Mouse (Mus musculus): ENCODE measurements around the gene Ctxn1. TPM values are rescaled to one million over a fixed set of nuclear protein-coding genes. Genes with fewer than 3 reads are reported as not detected.

Ctxn1 gene
- polyA plus RNA-seq, 1 experiment from 2014 or later, result 8.7 TPM

DNA sequence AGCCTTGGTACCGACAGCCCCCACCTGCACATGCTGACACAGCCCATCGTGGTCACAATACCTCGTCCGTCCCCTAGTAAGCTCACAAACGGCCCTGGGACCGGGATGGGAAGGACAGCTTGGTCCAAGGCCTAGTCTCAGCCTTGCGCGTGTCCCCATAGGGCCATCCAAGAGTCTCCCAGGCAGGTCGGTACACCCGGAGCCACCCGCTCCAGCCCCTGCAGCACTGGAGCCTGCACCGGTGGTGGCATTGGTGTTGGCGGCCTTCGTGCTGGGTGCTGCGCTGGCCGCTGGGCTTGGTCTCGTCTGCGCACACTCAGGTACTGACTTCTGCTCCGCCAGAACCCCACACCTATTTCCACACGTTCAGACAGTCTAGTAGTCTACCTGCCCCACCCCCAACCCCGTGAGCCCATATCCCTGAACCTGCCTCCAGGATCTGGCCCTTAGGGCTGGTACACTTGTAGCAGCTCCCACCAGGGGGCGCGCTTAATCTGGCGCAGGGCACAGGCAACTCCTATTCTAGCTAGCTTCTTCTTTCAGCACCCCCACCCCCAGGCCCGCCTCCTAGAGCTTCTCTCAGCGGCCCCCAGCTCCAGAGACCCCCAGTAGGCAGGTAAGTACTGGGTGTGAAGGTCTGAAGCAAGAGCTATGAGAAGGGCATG, 8.6 kb downstream of the Ctxn1 start:
- peak; percentile 83 for DNase-seq (ENCODE audit: low spot score)

DNA sequence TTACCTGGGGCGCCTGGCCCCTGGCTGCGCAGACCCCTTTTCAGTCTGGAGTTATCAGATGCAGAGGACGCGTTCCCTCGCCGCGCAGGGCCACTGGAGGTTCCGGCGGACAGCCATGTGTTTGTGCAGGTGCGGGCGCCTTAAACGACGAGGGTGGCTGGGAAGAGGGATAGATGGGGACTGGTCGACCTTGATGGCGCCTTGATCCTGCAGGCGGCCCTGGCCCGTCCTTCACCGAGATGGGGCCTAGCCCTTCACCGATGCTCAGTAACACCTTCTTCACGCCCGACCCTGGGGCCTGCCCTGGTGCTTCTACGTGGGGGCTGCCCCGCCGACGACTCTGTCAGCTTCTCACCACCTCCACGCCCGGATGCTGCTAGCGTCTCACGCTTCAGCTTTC, 9.9 kb downstream of the Ctxn1 start:
- DNase-seq (ENCODE audit: low spot score), result no peak

DNA sequence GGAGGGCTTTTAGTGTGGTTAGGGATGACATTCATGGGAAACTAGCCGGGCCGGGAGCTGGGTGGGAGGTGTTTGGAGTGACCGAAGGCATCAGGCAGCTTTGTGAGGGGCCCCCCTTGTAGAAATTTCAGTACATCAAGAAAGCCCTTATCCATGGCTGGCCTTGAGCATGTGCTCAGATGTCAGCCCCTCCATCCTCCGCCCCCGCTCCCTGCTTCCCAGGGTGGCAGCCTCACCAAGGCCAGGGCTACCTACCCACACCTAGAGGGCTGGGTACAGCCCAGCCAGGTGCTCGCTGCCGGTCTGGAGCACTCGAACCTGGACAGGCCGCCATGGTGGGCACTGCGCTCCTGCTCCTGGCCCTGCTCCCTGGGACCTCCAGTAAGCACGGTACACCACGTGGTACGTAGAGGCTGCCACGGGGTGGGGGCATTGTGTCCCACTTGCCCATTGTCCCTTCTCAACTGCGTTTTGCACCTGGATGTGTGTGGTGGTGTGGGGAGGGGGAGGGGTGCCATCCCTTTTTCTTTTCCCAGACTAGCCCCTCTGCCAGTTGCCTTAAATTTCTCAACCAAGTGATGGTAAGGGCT, 11.0 kb downstream of the Ctxn1 start, which contains the start of gene Tgfbr3l:
Gene Tgfbr3l, plus strand, starts transcription at position 264 of the 590 bp plus-strand sequence.
- DNase-seq (ENCODE audit: low spot score), result no peak

DNA sequence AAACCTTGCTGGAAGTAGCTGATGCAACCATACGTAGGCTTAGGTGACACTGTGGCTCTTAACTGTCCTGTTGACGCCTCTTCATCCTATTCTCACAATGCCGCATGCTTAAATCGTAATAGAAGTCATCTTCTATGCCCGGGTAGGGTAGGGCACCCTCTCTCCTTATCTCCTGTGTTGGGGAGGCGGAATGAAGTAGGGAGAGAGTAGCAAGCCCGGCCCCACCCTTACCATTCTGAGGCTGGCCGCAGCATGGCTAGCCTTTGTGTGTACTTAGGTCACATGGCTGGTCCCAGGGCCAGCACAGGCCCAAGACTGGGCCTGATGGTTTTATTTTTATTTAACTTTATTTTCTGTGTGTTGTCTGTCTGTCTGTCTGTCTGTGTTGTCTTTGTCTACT, 11.8 kb downstream of the Ctxn1 start:
- DNase-seq (ENCODE audit: low spot score), result no peak

DNA sequence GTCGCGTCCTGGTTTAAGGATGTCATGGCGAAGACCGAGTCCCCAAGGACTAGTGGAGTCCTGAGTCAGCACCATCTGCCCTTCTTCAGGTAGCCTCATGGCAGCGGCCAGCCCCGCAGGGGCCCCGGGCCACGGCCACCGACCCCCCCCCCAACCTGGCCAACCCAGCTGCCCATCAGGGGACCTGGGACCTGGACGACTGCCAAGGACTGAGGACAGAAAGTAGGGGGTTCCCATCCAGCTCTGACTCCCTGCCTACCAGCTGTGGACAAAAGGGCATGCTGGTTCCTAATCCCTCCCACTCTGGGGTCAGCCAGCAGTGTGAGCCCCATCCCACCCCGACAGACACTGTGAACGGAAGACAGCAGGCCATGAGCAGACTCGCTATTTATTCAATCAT, 13.3 kb downstream of the Ctxn1 start:
- no peak for DNase-seq (ENCODE audit: low spot score)

DNA sequence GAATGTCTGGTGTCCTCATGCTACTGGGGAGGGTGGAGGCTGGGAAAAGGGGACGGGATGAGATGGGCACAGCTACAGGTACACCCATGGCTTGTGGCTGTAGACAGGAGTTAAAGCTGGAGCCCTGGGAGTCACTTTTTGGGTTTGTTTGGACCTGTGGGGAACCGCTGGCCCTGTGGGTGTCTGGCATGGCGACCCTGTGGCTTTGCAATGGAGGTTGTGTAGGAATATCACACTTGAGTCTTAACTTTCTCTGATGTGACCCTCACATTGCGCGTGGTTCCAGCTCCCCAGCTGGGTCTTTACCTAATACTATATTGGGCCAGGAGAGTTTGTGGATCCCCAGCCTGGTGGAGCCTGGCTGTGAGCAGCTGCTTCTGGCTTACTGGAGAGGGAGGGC, 14.0 kb downstream of the Ctxn1 start:
- no peak for DNase-seq (ENCODE audit: low spot score)

DNA sequence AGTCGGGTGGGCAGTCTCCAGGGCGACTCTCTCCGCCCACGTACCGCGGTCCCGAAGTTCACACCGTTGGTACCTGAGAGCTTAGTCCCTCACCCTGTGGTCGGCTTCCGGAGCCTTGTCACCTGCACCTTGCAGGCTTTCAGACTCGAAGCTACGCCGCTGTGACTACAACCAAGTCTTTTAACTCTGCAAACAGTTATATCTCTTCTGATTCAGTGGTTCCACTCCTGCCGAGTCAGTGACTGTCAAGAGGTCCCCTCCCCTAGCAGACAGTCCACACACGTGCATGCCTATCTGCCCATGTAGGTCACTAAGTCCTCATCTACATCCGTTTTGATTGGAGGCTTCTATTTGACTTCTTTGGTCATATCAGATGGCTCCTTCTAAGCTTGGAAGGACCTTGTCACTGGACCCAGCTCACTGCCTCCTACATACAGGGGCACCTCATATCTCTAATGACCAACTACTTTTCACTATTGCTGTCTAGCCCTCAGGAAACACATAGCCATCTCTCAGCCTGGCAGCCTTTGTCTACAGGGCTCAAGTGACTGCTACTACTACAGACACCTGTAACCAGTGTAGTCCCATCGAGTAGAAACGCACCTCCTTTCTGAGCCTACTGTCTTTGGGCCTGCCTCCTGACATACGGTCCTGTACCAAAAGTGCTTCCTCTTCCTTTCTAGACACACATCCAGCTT, 19.7 kb downstream of the Ctxn1 start:
- DNase-seq (ENCODE audit: low spot score), result no peak

DNA sequence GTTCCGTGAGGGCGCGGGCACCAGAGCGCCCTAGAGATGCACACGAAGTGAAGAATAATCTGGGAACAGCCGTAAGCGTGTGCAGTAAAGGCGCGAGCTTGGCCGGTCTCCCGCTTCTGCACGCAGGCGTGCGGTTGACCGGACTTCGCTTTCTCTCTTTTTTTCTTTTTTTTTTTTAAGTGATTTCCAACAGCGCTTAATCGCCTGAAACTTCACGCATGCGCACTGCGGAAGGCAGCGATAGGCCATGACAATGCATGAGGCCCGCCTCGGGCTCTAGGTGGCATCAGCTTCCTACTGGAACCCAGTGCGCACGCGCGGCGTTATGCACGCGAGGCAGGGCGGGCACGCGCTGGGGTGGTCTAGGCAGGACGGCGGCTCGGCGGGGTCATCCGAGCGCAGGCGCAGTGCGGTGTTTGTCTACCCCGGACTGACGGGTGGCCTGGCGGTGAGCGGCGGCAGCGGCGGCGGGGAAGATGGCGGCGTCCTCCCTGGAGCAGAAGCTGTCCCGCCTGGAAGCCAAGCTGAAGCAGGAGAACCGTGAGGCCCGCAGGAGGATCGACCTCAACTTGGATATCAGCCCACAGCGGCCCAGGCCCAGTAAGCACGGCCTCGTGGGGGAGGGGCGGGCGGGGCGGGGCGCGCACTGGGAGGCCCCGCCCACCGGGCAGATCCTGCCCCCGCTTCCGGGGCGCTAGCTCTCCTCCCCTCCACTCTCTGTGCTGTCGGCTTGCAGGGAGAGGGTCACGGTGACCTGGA, 20.5 kb downstream of the Ctxn1 start, which contains the start of the genes Map2k7 and Gm49320:
Gene Map2k7, plus strand, starts transcription at position 307 of the 759 bp plus-strand sequence.
Gene Gm49320, plus strand, starts transcription at position 432 of the 759 bp plus-strand sequence.
- DNase-seq (ENCODE audit: low spot score), result peak; percentile 100

DNA sequence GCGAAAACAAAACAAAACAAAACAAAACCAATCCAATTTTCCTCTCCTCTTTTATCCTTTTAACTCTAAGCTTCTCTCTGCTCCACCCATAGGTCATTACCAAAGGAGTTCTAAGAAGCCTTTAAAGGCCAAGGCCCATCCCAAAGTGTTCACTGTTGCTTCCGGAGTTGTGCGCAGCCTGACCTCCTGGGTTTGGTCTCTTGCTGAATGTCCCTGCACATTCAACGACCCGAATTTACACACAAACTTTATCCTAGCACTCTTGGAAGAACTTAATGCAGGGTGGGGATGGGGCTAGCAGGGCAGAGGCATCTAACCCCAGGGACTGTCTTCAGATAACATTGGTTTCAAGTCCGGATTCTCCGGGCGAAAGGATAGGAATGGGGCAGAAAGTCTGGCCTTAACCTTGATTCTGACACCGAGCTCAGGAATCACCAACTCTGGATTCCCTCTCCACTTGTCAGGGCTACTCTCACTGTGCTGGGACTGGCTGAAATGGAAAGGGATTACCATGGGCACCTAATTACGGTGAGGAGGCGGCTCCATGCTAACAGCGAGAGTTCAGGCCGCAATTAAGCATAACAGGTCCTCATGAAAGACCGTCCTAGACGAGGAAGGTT, 21.1 kb downstream of the Ctxn1 start:
- DNase-seq (ENCODE audit: low spot score), result no peak

DNA sequence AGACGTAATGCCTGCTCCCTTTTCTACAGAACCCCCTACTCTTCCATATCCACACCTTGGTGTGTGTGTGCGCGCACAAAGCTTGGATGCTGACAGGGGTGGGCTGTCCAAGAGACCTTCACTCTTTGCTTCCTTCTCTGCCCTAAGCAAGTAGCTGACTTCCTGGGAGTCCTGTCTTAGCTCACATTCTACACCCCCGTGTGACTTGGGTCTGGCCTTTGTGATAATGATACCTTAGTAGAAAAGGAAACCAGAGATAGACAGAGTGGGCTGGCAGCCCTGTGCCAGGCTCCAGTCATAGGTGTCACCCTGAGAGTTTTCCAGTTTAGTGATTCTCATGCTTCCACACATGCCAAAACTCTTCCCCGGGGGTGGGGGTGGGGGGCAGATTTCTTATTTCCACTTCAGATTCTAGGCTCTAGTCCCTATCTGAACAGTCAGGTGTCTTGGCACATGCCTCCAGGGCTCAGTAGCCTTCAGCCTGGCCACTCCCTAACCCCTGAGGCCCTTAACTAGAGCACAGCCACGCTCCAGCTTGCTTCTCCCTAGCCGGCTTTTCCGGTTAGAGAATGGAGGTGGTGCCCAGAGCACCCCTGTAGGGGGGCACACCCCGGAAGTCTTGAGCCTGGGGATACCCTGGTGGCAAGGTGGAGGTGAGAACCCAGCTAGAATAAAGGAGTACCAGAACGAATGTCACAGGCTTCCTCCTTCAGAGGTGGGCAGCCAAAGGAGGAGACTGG, 28.3 kb downstream of the Ctxn1 start:
- no peak for DNase-seq (ENCODE audit: low spot score)

DNA sequence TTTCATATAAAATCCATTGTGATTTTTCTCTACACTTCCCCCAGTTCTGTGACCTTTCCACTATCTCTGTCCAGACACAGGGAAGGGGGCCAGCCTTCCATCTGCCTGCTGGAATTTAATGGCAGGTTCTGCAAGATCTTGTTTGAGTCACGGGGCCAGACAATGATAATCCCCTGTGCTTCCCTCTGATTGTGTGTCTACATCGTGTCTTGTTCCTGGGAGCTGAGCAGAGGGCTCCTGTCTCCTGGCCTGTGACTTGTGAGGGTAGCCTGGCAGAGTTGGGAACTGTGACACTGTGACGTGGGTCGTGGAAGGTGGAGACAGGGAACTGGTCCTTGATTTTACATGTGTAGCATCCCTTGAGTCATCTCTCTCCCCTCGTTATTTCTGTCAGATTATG, 29.3 kb downstream of the Ctxn1 start:
- DNase-seq (ENCODE audit: low spot score), result no peak

DNA sequence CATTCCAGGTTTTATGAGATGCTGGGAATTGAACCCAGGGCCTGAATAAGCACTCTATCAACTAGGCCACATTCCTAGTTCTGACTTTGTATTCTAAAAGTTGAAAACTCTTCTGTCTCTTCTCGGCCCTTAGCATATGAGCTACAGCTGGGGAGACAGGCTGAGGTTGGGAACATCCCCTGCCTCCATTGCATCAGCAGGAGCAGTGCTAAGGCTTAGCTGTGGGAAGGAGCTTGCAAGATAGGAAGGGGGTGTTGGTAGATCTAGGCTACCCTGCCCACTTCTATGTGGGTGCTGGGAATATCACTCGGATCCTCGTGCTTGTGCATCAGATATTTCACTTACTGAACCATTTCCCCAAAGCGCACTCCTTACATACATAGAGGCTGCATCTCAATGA, 31.2 kb downstream of the Ctxn1 start:
- DNase-seq (ENCODE audit: low spot score), result no peak

DNA sequence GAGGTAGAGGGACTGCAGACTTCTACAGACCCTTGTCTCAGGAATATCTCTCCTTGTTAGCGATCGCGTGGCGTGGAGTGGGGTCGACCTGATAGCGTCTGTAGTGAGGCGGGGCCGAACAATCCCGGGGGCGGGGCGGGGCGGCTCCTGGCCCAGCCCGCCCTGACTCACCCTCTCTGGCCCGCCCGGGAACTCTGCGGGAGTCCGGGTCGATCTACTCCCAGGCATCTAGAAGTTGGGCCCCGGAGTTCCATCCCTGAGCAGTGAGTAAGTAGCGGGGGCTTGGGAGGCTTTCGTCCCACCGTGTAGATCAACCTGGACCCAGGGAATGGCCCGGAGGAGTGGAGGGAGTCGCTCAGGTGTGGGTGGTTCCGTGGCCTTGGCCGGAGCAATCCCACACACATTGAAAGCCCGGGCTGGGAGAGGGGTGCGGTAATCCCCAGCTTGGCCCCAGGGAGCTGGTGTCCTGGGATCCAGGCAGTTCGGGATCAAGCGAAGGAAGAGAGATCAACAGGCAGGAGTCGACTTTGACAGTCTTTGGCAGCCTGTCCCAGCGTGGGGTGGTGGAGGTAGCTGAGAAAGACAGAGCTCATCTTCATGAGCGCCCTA, 32.2 kb downstream of the Ctxn1 start, which contains the start of gene Lrrc8e:
Gene Lrrc8e, plus strand, starts transcription at position 89 of the 609 bp plus-strand sequence.
- DNase-seq (ENCODE audit: low spot score), result no peak

DNA sequence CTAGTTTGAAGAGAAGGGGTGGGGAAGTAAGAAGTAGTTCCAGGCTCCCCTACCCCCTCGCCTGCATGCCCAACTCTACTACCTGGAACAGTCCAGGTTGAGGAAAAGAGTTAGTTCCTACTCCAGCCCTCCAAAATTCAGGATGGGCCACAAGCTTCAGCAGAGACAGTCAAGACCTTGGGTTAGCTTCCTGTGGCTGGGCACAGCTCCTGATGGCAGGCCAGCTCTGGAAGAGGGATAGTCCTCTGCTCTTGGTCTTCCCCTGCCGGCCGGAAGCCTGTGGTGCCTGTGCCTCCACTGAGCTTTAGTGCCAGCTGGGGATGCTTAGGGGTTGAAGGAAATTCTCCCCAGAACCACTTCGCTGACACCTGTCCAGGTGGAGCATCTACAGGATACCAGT, 32.8 kb downstream of the Ctxn1 start:
- no peak for DNase-seq (ENCODE audit: low spot score)

DNA sequence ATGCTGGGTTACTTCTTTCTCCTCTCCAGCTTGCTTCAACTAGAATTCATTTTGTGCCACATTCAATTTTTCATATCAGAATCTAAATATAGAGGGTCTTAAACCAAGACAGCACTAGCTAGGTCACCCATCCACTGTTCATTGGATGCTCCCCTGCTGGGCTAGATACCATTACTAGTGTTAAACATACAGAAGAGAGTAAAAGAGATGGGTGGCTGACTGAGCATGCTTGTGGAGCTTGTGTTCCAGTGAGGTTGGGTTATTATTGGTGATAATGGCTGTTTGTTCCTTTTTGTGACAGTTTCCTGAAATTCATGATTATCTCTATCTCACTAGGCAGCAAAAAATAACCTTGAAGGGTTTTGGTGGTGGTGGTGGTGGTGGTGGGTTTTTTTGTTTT, 37.0 kb downstream of the Ctxn1 start:
- DNase-seq (ENCODE audit: low spot score), result no peak

DNA sequence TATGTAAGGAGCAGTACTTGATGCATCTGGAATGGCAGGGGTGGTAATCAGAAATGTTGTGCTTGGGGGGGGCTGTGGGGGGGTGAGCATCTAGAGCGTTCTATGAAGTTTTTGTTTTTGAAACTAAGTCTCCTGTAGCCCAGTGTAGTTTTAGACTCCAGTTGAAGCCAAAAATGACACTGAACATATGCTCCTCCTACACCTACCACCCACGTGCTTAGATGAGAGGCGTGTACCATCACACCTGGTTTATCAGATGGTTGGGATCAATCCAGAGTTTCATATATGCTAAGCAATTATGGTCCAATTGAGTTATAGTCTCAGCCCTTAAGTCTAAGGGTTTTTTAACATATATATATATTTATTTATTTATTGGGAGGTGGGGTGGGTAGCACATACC, 39.5 kb downstream of the Ctxn1 start:
- no peak for DNase-seq (ENCODE audit: low spot score)

DNA sequence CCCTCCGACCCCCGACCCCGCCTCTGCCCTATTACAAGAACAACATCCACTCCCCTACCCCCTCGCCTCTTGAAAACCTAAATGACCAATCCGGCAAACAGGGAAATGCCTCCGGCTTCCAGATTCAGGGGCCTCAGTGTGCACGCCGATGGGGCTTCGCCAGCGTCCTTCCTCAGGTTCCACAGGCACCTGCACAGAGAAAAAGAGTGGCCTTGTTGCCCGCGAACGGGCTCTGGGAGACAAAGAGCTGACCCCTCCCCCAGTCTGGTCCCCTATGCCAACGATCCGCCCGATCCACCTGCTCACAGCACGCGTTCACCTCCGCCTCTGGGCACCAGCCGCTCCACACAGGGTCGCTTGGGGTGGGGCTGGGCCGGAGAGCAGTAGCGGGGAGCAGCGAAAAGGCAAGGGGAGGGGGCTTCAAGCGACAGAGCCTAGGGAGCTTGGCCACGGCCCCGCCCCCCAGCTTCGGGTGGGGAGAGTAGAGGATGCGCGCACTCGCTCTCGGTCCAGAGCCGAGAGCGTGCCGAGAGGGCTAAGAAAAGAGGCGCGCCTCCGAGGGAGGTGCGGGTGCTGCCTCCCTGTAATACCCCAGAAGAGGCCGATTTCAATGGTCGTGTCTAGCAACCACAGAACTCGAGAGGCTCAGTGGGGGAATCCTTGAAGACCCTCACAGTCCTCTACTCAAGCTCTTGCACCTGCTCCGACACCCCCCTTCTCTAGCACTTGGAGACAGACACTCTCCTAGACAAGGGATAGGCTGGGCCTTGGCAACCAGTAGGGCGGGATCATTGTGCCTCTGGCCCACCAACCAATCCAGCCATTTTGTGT, 42.1 kb downstream of the Ctxn1 start, which contains the start of gene Prr36:
Gene Prr36, minus strand, starts transcription at position 669 of the 831 bp plus-strand sequence.
- DNase-seq (ENCODE audit: low spot score), result no peak

DNA sequence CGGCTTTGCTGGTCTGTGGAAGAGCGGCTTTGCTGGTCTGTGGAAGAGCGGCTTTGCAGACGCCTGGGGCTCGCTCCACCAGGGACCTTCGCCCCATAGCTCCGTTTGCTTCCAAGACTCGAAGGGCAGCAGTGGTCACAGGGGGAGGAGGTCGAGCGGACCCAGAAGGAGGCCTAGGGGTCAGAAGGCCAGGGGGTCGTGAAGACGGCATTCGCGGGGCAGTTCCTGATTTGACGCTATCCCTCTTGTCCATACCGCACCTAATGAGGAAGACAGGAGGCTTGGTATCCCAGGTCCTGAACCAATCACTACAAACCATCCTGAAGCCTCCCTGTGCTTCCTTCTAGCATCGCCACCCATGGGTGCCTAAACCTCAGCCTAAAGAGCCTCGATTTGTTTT, 42.8 kb downstream of the Ctxn1 start:
- no peak for DNase-seq (ENCODE audit: low spot score)
